Mouse (Mus musculus) C2C12 (cell line): ENCODE data around the gene Sorbs1. TPM values are rescaled to one million over a fixed set of nuclear protein-coding genes. Genes with fewer than 3 reads are reported as not detected.

Experiments used
- H3K27me3 ChIP-seq: one replicate; pipeline ENCODE4 v1.6.1; 2011; ENCODE audit not compliant: control insufficient read depth, insufficient read depth, insufficient read length
- H3K36me3 ChIP-seq: one replicate; pipeline ENCODE4 v1.6.1; 2011; ENCODE audit not compliant: control insufficient read depth, insufficient read depth
- H3K4me3 ChIP-seq: one replicate; pipeline ENCODE4 v1.5.1; 2011; ENCODE audit warnings: mild to moderate bottlenecking, control low read depth; ENCODE audit not compliant: poor library complexity, insufficient read depth, severe bottlenecking
- H3K79me2 ChIP-seq: one replicate; pipeline ENCODE4 v1.6.1; 2011; ENCODE audit not compliant: control insufficient read depth, insufficient read depth
- H3K79me3 ChIP-seq: one replicate; pipeline ENCODE4 v1.6.1; 2011; ENCODE audit warnings: low read depth, control low read depth
- H3ac ChIP-seq: one replicate; pipeline ENCODE3; 2011; ENCODE audit warnings: low read depth; ENCODE audit not compliant: control insufficient read depth, insufficient read length
- CEBPB ChIP-seq: IDR thresholded peaks from one replicate; pipeline ENCODE4 v1.6.1; 2011; ENCODE audit warnings: low read depth, mild to moderate bottlenecking, control low read depth, moderate library complexity
- CTCF ChIP-seq: IDR thresholded peaks from one replicate; pipeline ENCODE4 v1.5.1; 2011; ENCODE audit not compliant: control insufficient read depth, insufficient read depth, insufficient read length
- FOSL1 ChIP-seq: IDR thresholded peaks from one replicate; pipeline ENCODE4 v1.8.0; 2011; ENCODE audit warnings: mild to moderate bottlenecking, low read length; ENCODE audit not compliant: poor library complexity, insufficient read depth, severe bottlenecking
- MAX ChIP-seq: IDR thresholded peaks from one replicate; pipeline ENCODE4 v1.6.1; 2011; ENCODE audit warnings: mild to moderate bottlenecking, control low read depth
- MYOD1 ChIP-seq: IDR thresholded peaks from one replicate; pipeline ENCODE4 v1.6.1; 2011; ENCODE audit warnings: low read depth; ENCODE audit not compliant: control insufficient read depth, insufficient read length
- MYOG ChIP-seq: IDR thresholded peaks from one replicate; pipeline ENCODE4 v1.6.1; 2011; ENCODE audit not compliant: control insufficient read depth, insufficient read length; ENCODE audit errors: extremely low read depth
- USF1 ChIP-seq: IDR thresholded peaks from one replicate; pipeline ENCODE4 v1.6.1; 2011; ENCODE audit warnings: low read depth, mild to moderate bottlenecking, control low read depth, moderate library complexity
- polyA plus RNA-seq: library from polyadenylated mRNA; unstranded; fragments of >200 nt; fragmentation: generic; extraction: Trizol; gene quantifications from one replicate; pipeline ENCODE4 v1.2.1, GENCODE M21; 2012; ENCODE audit warnings: missing spikeins

Gene Sorbs1
- polyA plus RNA-seq, 1 experiment, result 9.0 TPM

- no peaks in the 10 kb centered on the region for H3K36me3 ChIP-seq
- no peak overlapping the region for H3ac ChIP-seq
- H3K4me3 ChIP-seq, result no peak overlapping the region
- H3K79me2 ChIP-seq, result no peaks in the 10 kb centered on the region
- H3K27me3 ChIP-seq, result no peaks in the 10 kb centered on the region
- no peak for TF ChIP-seq MAX
- no peak for TF ChIP-seq FOSL1
- TF ChIP-seq USF1, result no peak
- no peak for TF ChIP-seq CTCF
- TF ChIP-seq CEBPB, result no peak
- TF ChIP-seq MYOG, result no peak
- TF ChIP-seq MYOD1, result no peak
- no peaks in the 10 kb centered on the region for H3K79me3 ChIP-seq
Measured at GRCm38 (mm10) chr19:40297078-40297797, 216.3 kb downstream of the Sorbs1 start.

- Histone ChIP-seq H3K36me3 (no peaks in the 10 kb centered on the region), H3K79me3 (no peaks in the 10 kb centered on the region), H3ac (no peak overlapping the region), H3K27me3 (no peaks in the 10 kb centered on the region), H3K79me2 (no peaks in the 10 kb centered on the region), H3K4me3 (no peak overlapping the region)
- TF ChIP-seq MYOG, result no peak
- TF ChIP-seq MYOD1, result no peak
- TF ChIP-seq CTCF, result no peak
- no peak for TF ChIP-seq CEBPB
- TF ChIP-seq MAX, result no peak
- no peak for TF ChIP-seq FOSL1
- no peak for TF ChIP-seq USF1
Measured at GRCm38 (mm10) chr19:40294231-40294630, 219.3 kb downstream of the Sorbs1 start.

DNA sequence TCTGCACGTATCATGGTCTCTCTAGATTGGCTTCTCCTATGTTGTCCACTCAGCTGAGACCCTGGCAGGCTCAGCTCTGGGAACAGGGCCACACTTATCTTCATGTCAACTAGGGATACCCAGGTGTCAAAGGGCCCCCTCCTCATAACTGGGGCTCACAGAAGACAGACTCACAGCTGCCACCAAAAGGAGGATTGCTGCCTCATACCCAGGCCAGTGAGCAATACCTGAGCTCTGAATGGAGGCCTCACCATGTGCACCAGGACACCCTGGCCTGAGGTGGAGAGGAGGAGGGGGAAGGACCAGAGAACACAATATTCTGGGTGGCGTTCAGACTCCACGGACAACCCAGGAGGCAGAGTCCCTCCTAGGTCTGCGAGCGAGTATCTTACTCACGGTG lies 219.8 kb downstream of the Sorbs1 start:
- H3K27me3 ChIP-seq, result no peaks in the 10 kb centered on the region
- TF ChIP-seq FOSL1 (no peak), MAX (no peak), USF1 (no peak), MYOD1 (no peak), CEBPB (no peak), MYOG (no peak), CTCF (no peak)

GRCm38 (mm10) chr19:40290099-40290724 lies 223.4 kb downstream of the Sorbs1 start:
- no peak overlapping the region for H3ac ChIP-seq
- no peaks in the 10 kb centered on the region for H3K79me3 ChIP-seq
- no peaks in the 10 kb centered on the region for H3K27me3 ChIP-seq
- no peaks in the 10 kb centered on the region for H3K36me3 ChIP-seq
- H3K79me2 ChIP-seq, result no peaks in the 10 kb centered on the region
- H3K4me3 ChIP-seq, result no peak overlapping the region
- TF ChIP-seq MAX (no peak), CTCF (no peak), MYOG (no peak), FOSL1 (no peak), CEBPB (no peak), USF1 (no peak), MYOD1 (no peak)

More for the DNA sequence above, 219.8 kb downstream of the Sorbs1 start:
- no peaks in the 10 kb centered on the region for H3K36me3 ChIP-seq
- H3K79me3 ChIP-seq, result no peaks in the 10 kb centered on the region
- no peak overlapping the region for H3ac ChIP-seq
- no peaks in the 10 kb centered on the region for H3K79me2 ChIP-seq
- no peak overlapping the region for H3K4me3 ChIP-seq

DNA sequence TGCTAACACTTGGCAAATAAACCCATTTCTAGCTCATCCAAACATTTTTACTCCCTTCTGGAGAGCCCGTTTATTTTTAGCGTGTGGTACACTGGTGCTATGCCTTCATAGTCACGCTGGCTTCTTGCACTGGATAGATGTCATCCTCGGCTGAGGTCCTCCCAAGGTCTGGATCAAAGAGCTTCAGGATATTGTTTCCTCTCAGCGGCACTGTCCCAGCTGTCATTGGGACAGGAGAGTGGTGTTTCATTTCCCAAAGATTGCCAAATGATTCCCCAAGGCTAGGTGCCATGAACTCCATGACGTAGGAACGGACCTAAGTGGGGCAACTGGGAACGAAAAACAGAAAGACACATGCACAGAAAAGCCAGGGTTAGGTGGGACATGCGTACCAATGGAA lies 225.2 kb downstream of the Sorbs1 start:
- Histone ChIP-seq H3K4me3 (no peak overlapping the region), H3K79me3 (no peaks in the 10 kb centered on the region), H3ac (no peak overlapping the region), H3K79me2 (no peaks in the 10 kb centered on the region), H3K36me3 (no peaks in the 10 kb centered on the region), H3K27me3 (no peaks in the 10 kb centered on the region)
- TF ChIP-seq MYOG, result no peak
- no peak for TF ChIP-seq USF1
- TF ChIP-seq CEBPB, result no peak
- no peak for TF ChIP-seq MAX
- TF ChIP-seq MYOD1, result no peak
- no peak for TF ChIP-seq CTCF
- TF ChIP-seq FOSL1, result no peak
